ENCODE assay signal across 19 mouse cellular contexts in the genomic region with DNA sequence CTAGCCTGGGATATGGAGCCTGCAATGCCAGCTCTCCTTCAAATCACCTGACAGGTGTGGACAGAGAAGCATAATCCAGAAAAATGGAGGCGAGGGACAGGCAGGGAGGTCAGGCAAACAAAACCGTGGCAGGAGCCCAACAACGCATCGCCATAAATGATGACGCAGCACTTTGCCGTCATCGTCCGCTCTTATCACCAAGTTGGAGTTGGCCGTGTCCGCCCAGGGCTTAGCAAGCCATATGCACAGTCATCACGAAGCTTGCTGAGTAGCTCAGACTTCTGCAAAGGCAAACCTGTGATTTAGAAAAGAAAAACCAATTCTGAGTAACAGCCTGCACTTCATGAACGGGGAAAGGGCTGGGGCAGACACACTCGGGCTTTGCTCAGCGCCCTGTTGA. TPM values are rescaled to one million over a fixed set of nuclear protein-coding genes. Genes with fewer than 3 reads are reported as not detected.
A peak's percentile ranks its signal among the peaks of the same experiment; 100 is the strongest.
DNase-seq lines count a peak whose midpoint lies in the region; ATAC-seq and TF ChIP-seq lines count a peak whose summit lies in the region.
"Had no signal": no experiment of that assay in that cellular context is flagged by ENCODE, and none has a peak within 500 bp of the region (broad histone marks: within the 10 kb centered on the region; RNA-seq: fewer than 3 reads in every experiment).

No protein-coding gene starts in this region.

- DNase-seq in heart, adult 2 months, result no peak
- no peak for DNase-seq in G1E (ENCODE audit: low spot score)
- DNase-seq in liver, adult 2 months (ENCODE audit: extremely low read depth, low read depth, low spot score), result peak; percentile 2
- DNase-seq in urinary bladder, postnatal 36 days (ENCODE audit: low spot score in 2 of 2), result no peak
- DNase-seq: cerebellum, postnatal 36 days; gastrocnemius, postnatal 10 days; kidney, postnatal 14 days; right cerebral cortex, postnatal 25 days; thymus, postnatal 36 days had no signal

- H3K9ac ChIP-seq in heart, embryonic 12.5 days, result no peak overlapping the region
- H3K9ac ChIP-seq in heart, adult 2 months (ENCODE audit: low read depth, low read length), result no peak overlapping the region
- H3K9ac ChIP-seq in liver, adult 2 months (ENCODE audit: low read depth, low read length), result no peak overlapping the region
- no peak overlapping the region for H3K9ac ChIP-seq in midbrain, embryonic 13.5 days (replicated peaks)
- no peak overlapping the region for H3K9ac ChIP-seq in midbrain, embryonic 16.5 days (ENCODE audit: low read depth, low read length)
- H3K9ac ChIP-seq: embryonic facial prominence, embryonic 13.5 days; forebrain, embryonic 12.5 days; stomach, embryonic 15.5 days had no signal

- no peak for TF ChIP-seq EP300 in heart, adult 2 months (IDR thresholded peaks at IDR 0.05; ENCODE audit: insufficient read depth, low read depth, low read length)

- H3K4me2 ChIP-seq in heart, embryonic 12.5 days, result no peak overlapping the region
- no peak overlapping the region for H3K4me2 ChIP-seq in midbrain, embryonic 13.5 days (replicated peaks)
- H3K4me2 ChIP-seq in midbrain, embryonic 16.5 days (ENCODE audit: low read length), result no peak overlapping the region
- H3K4me2 ChIP-seq: embryonic facial prominence, embryonic 13.5 days; forebrain, embryonic 12.5 days; stomach, embryonic 15.5 days had no signal

- no peaks in the 10 kb centered on the region for H3K36me3 ChIP-seq in heart, embryonic 12.5 days
- no peaks in the 10 kb centered on the region for H3K36me3 ChIP-seq in heart, adult 2 months (ENCODE audit: control insufficient read depth, insufficient read depth, low read length)
- H3K36me3 ChIP-seq in G1E (replicated peaks), result no peaks in the 10 kb centered on the region
- no peaks in the 10 kb centered on the region for H3K36me3 ChIP-seq in liver, adult 2 months (ENCODE audit: control insufficient read depth, insufficient read depth, low read length)
- H3K36me3 ChIP-seq in midbrain, embryonic 13.5 days, result no peaks in the 10 kb centered on the region
- H3K36me3 ChIP-seq in midbrain, embryonic 16.5 days (ENCODE audit: control insufficient read depth, insufficient read depth, low read length), result no peaks in the 10 kb centered on the region
- H3K36me3 ChIP-seq: embryonic facial prominence, embryonic 13.5 days; forebrain, embryonic 12.5 days; hindbrain, embryonic 10.5 days; stomach, embryonic 15.5 days had no signal

- H3K27ac ChIP-seq in heart, embryonic 12.5 days (ENCODE audit: poor library complexity, severe bottlenecking), result no peak overlapping the region
- H3K27ac ChIP-seq in heart, adult 2 months, result no peak overlapping the region
- no peak overlapping the region for H3K27ac ChIP-seq in liver, adult 2 months (replicated peaks; ENCODE audit: insufficient read depth, low read depth, low read length)
- H3K27ac ChIP-seq in olfactory bulb, adult 2 months (ENCODE audit: insufficient read depth, low read depth, low read length), result peak overlapping the region; percentile 80
- no peak overlapping the region for H3K27ac ChIP-seq in midbrain, embryonic 13.5 days
- H3K27ac ChIP-seq in midbrain, embryonic 16.5 days (ENCODE audit: low read length), result no peak overlapping the region
- H3K27ac ChIP-seq: embryonic facial prominence, embryonic 13.5 days; forebrain, embryonic 12.5 days; hindbrain, embryonic 10.5 days; stomach, embryonic 15.5 days had no signal

- no peak overlapping the region for H3K4me3 ChIP-seq in heart, embryonic 12.5 days
- H3K4me3 ChIP-seq in heart, adult 2 months, result no peak overlapping the region
- peak overlapping the region; percentile 25; the same call in 1 of the 2 replicates for H3K4me3 ChIP-seq in G1E (ENCODE audit: low read depth, low read length)
- H3K4me3 ChIP-seq in liver, adult 2 months (ENCODE audit: insufficient read depth, low read depth, low read length), result no peak overlapping the region
- no peak overlapping the region for H3K4me3 ChIP-seq in olfactory bulb, adult 2 months (ENCODE audit: insufficient read depth, low read depth, low read length)
- H3K4me3 ChIP-seq in midbrain, embryonic 13.5 days (replicated peaks), result no peak overlapping the region
- no peak overlapping the region for H3K4me3 ChIP-seq in midbrain, embryonic 16.5 days (ENCODE audit: low read depth, low read length)
- H3K4me3 ChIP-seq: embryonic facial prominence, embryonic 13.5 days; forebrain, embryonic 12.5 days; hindbrain, embryonic 10.5 days; stomach, embryonic 15.5 days had no signal

- TF ChIP-seq CTCF in heart, adult 2 months (IDR thresholded peaks at IDR 0.05), result no peak
- no peak for TF ChIP-seq CTCF in G1E (IDR thresholded peaks at IDR 0.05; ENCODE audit: low read depth, low read length)
- no peak for TF ChIP-seq CTCF in liver, adult 2 months (IDR thresholded peaks at IDR 0.05; ENCODE audit: low read depth, low read length)
- no peak for TF ChIP-seq CTCF in olfactory bulb, adult 2 months (IDR thresholded peaks at IDR 0.05; ENCODE audit: insufficient read depth, low read depth, low read length)

- H3K27me3 ChIP-seq in heart, embryonic 12.5 days (replicated peaks), result peaks cover 17% of the 10 kb centered on the region
- no peaks in the 10 kb centered on the region for H3K27me3 ChIP-seq in heart, adult 2 months (ENCODE audit: control insufficient read depth, insufficient read depth, low read length)
- H3K27me3 ChIP-seq in G1E (ENCODE audit: insufficient read depth, low read length), result peaks cover 31% of the 10 kb centered on the region
- 0 out of 2 replicates have a peak, but pooled peaks cover 4% of the 10 kb centered on the region for H3K27me3 ChIP-seq in liver, adult 2 months (ENCODE audit: control insufficient read depth, insufficient read depth, low read length)
- H3K27me3 ChIP-seq in midbrain, embryonic 13.5 days, result no peaks in the 10 kb centered on the region
- H3K27me3 ChIP-seq in midbrain, embryonic 16.5 days (ENCODE audit: control insufficient read depth, insufficient read depth, low read depth, low read length), result no peaks in the 10 kb centered on the region
- H3K27me3 ChIP-seq: stomach, embryonic 15.5 days had no signal

- intact Hi-C loops in heart, adult 2 months (cut with DNase I), result no loop called here

- no peaks in the 10 kb centered on the region for H3K79me2 ChIP-seq in heart, adult 2 months (replicated peaks; ENCODE audit: control insufficient read depth, insufficient read depth, low read length)
- H3K79me2 ChIP-seq in liver, adult 2 months (ENCODE audit: control insufficient read depth, insufficient read depth, low read length), result no peaks in the 10 kb centered on the region

- H3K4me1 ChIP-seq in heart, embryonic 12.5 days (replicated peaks), result peaks cover 7% of the 10 kb centered on the region
- no peaks in the 10 kb centered on the region for H3K4me1 ChIP-seq in heart, adult 2 months (ENCODE audit: control insufficient read depth, insufficient read depth, low read length)
- H3K4me1 ChIP-seq in G1E (ENCODE audit: insufficient read depth, low read depth, low read length), result peaks cover 8% of the 10 kb centered on the region
- H3K4me1 ChIP-seq in liver, adult 2 months (ENCODE audit: control insufficient read depth, insufficient read depth, low read length), result no peaks in the 10 kb centered on the region
- H3K4me1 ChIP-seq in olfactory bulb, adult 2 months (ENCODE audit: control insufficient read depth, insufficient read depth, low read length), result peaks cover 25% of the 10 kb centered on the region
- peaks cover 9% of the 10 kb centered on the region; the same call in 1 of the 2 replicates for H3K4me1 ChIP-seq in midbrain, embryonic 13.5 days (replicated peaks)
- H3K4me1 ChIP-seq in midbrain, embryonic 16.5 days (ENCODE audit: control insufficient read depth, insufficient read depth, low read length), result no peaks in the 10 kb centered on the region
- H3K4me1 ChIP-seq: embryonic facial prominence, embryonic 13.5 days; stomach, embryonic 15.5 days had no signal

- no peaks in the 10 kb centered on the region for H3K9me3 ChIP-seq in heart, embryonic 12.5 days (replicated peaks)
- H3K9me3 ChIP-seq in G1E (replicated peaks), result no peaks in the 10 kb centered on the region
- H3K9me3 ChIP-seq in midbrain, embryonic 13.5 days, result no peaks in the 10 kb centered on the region
- no peaks in the 10 kb centered on the region for H3K9me3 ChIP-seq in midbrain, embryonic 16.5 days (replicated peaks; ENCODE audit: control insufficient read depth, low read length, poor library complexity, severe bottlenecking)
- H3K9me3 ChIP-seq: embryonic facial prominence, embryonic 13.5 days; forebrain, embryonic 12.5 days; hindbrain, embryonic 10.5 days; stomach, embryonic 15.5 days had no signal

- no peak for TF ChIP-seq POLR2A in heart, adult 2 months (IDR thresholded peaks at IDR 0.05; ENCODE audit: insufficient read depth, low read depth, low read length)
- TF ChIP-seq POLR2A in liver, adult 2 months (IDR thresholded peaks at IDR 0.05; ENCODE audit: extremely low read depth, insufficient read depth, low read length), result no peak
- no peak for TF ChIP-seq POLR2A in olfactory bulb, adult 2 months (IDR thresholded peaks at IDR 0.05; ENCODE audit: insufficient read depth, low read depth, low read length)

- WGBS in heart, embryonic 12.5 days, result 63% methylated on average over 14 of the region's 14 CpGs
- 53% methylated on average over 14 of the region's 14 CpGs for WGBS in heart, adult 2 months
- 50% methylated on average over 14 of the region's 14 CpGs for WGBS in liver, adult 2 months
- WGBS in olfactory bulb, adult 2 months, result 53% methylated on average over 14 of the region's 14 CpGs
- WGBS in midbrain, embryonic 13.5 days, result 90% methylated on average over 14 of the region's 14 CpGs
- 83% methylated on average over 14 of the region's 14 CpGs for WGBS in midbrain, embryonic 16.5 days

- ATAC-seq in heart, embryonic 12.5 days (ENCODE audit: insufficient number of reproducible peaks, low FRiP score), result peak; percentile 85
- ATAC-seq in G1E (ENCODE audit: extremely low read depth, insufficient number of reproducible peaks, low FRiP score, poor library complexity, severe bottlenecking), result peak; percentile 63
- no peak for ATAC-seq in midbrain, embryonic 13.5 days
- no peak for ATAC-seq in midbrain, embryonic 16.5 days
- ATAC-seq: intestine, embryonic 16.5 days had no signal

RNA-seq across cellular contexts. Expression of a gene that starts 22.5 kb away (rescaled TPM):
- 18.2 and 19.0 TPM in 2 replicates for polyA plus RNA-seq in heart, embryonic 12.5 days (2016; fragmentation: Nextera tagmentation; extraction: Ambion mirVana)
- total RNA-seq in heart, adult 2 months (2021), result 1 to 10 TPM; 1.2 to 1.3 TPM
- 0.47 and 0.94 TPM in 2 replicates for polyA plus RNA-seq in heart, adult 2 months (2012; rRNA removed)
- total RNA-seq in G1E (2014; fragmentation: Nextera tagmentation), result 30.8 and 32.5 TPM in 2 replicates
- total RNA-seq in G1E (2017), result 32.6 and 32.9 TPM in 2 replicates
- 9.2 and 9.5 TPM in 2 replicates for polyA plus RNA-seq in G1E (2012)
- total RNA-seq in liver, adult 2 months (2014; rRNA removed), result 0.54 and 0.83 TPM in 2 replicates
- 0.31 and 0.32 TPM in 2 replicates for polyA plus RNA-seq in liver, adult 2 months (2012; rRNA removed)
- not detected in 2 replicates for polyA plus RNA-seq in olfactory bulb, adult 2 months (2012; ENCODE audit: insufficient read depth, insufficient read length, low replicate concordance, missing spikeins)
- polyA plus RNA-seq in midbrain, embryonic 13.5 days (2015; fragmentation: Nextera tagmentation; extraction: Ambion mirVana), result 10.6 and 12.9 TPM in 2 replicates
- polyA plus RNA-seq in midbrain, embryonic 16.5 days (2015; fragmentation: Nextera tagmentation; extraction: Ambion mirVana), result 6.1 and 8.1 TPM in 2 replicates

RNA-seq across cellular contexts. Expression of a gene that starts 34.6 kb away (rescaled TPM):
- not detected in 2 replicates for polyA plus RNA-seq in heart, embryonic 12.5 days (2016; fragmentation: Nextera tagmentation; extraction: Ambion mirVana)
- total RNA-seq in heart, adult 2 months (2021), result not detected
- polyA plus RNA-seq in heart, adult 2 months (2012; rRNA removed), result not detected in 2 replicates
- total RNA-seq in G1E (2014; fragmentation: Nextera tagmentation) (not detected in 2 replicates), G1E (2017) (0.22 TPM in 1 of 2 replicates, not detected in the other)
- polyA plus RNA-seq in G1E (2012), result not detected in 2 replicates
- not detected in 2 replicates for total RNA-seq in liver, adult 2 months (2014; rRNA removed)
- polyA plus RNA-seq in liver, adult 2 months (2012; rRNA removed), result not detected in 2 replicates
- not detected in 2 replicates for polyA plus RNA-seq in olfactory bulb, adult 2 months (2012; ENCODE audit: insufficient read depth, insufficient read length, low replicate concordance, missing spikeins)
- polyA plus RNA-seq in midbrain, embryonic 13.5 days (2015; fragmentation: Nextera tagmentation; extraction: Ambion mirVana), result not detected in 2 replicates
- polyA plus RNA-seq in midbrain, embryonic 16.5 days (2015; fragmentation: Nextera tagmentation; extraction: Ambion mirVana), result not detected in 2 replicates
- total RNA-seq: gastrocnemius, postnatal 10 days had no signal
- polyA plus RNA-seq: embryonic facial prominence, embryonic 13.5 days; forebrain, embryonic 12.5 days; hindbrain, embryonic 10.5 days; intestine, embryonic 16.5 days; lung, embryonic 16.5 days; stomach, embryonic 15.5 days had no signal

Comparison
In these comparisons a context has a peak if more than half of its experiments do, and no peak if none do; other contexts are left out.
1. ATAC-seq: peak in heart, embryonic 12.5 days (single experiment) and G1E (single experiment); none in midbrain, embryonic 13.5 days (single experiment) and midbrain, embryonic 16.5 days (single experiment).